Mouse (Mus musculus): ENCODE measurements at regions not wholly inside any gene's neighbourhood (a gene's known extent, or its start where the extent isn't known, plus 50 kb on each side); places are given as distances from the start of the nearest gene placed in this dataset.

- no peak for TF ChIP-seq CTCF (IDR thresholded peaks at IDR 0.05; ENCODE audit: extremely low read depth, insufficient read depth, insufficient read length, insufficient replicate concordance)
- no peak for TF ChIP-seq POLR2A (IDR thresholded peaks at IDR 0.05; ENCODE audit: low read depth, low read length)
Measured at GRCm38 (mm10) chr14:17523916-17524315, 136.1 kb upstream of the Thrb start.

All from spleen, adult 2 months (tissue).